Mouse (Mus musculus): ENCODE results near the gene Nup85. TPM values are rescaled to one million over a fixed set of nuclear protein-coding genes. Genes with fewer than 3 reads are reported as not detected.

The Nup85 gene
- polyA plus RNA-seq, 1 experiment from 2014 or later, result 187 TPM

GRCm38 (mm10) chr11:115631505-115631890, 67.3 kb downstream of the Nup85 start:
- H3K27me3 ChIP-seq (ENCODE audit: control insufficient read depth, insufficient read depth, low read length), result no peaks in the 10 kb centered on the region
- no peak overlapping the region for H3K9ac ChIP-seq (ENCODE audit: low read length)
- DNase-seq (ENCODE audit: low spot score) (no peak), ATAC-seq (ENCODE audit: insufficient read depth, low FRiP score, low TSS enrichment) (no peak)
- no peaks in the 10 kb centered on the region for H3K36me3 ChIP-seq (ENCODE audit: control insufficient read depth, insufficient read depth, low read length)
- 0 out of 2 replicates have a peak, but pooled peaks cover 2% of the 10 kb centered on the region for H3K4me1 ChIP-seq (ENCODE audit: control insufficient read depth, insufficient read depth, low read length)
- H3K27ac ChIP-seq (ENCODE audit: low read depth, low read length), result no peak overlapping the region
- H3K4me2 ChIP-seq (ENCODE audit: low read depth), result no peak overlapping the region
- no peak overlapping the region for H3K4me3 ChIP-seq (ENCODE audit: low read depth, low read length)
- 18% methylated on average over 3 of the region's 3 CpGs for WGBS
- H3K9me3 ChIP-seq (ENCODE audit: control insufficient read depth, low read length), result no peaks in the 10 kb centered on the region

GRCm38 (mm10) chr11:115632247-115632646, 68.0 kb downstream of the Nup85 start:
- 73% methylated on average over 7 of the region's 7 CpGs for whole genome bisulfite sequencing
- Histone ChIP-seq H3K27ac (ENCODE audit: low read depth, low read length) (no peak overlapping the region), H3K4me1 (ENCODE audit: control insufficient read depth, insufficient read depth, low read length) (0 out of 2 replicates have a peak, but pooled peaks cover under 1% of the 10 kb centered on the region), H3K9ac (ENCODE audit: low read length) (no peak overlapping the region), H3K4me3 (ENCODE audit: low read depth, low read length) (no peak overlapping the region), H3K27me3 (ENCODE audit: control insufficient read depth, insufficient read depth, low read length) (no peaks in the 10 kb centered on the region), H3K4me2 (ENCODE audit: low read depth) (no peak overlapping the region), H3K9me3 (ENCODE audit: control insufficient read depth, low read length) (no peaks in the 10 kb centered on the region), H3K36me3 (ENCODE audit: control insufficient read depth, insufficient read depth, low read length) (no peaks in the 10 kb centered on the region)
- ATAC-seq (ENCODE audit: insufficient read depth, low FRiP score, low TSS enrichment) (no peak), DNase-seq (ENCODE audit: low spot score) (no peak)

GRCm38 (mm10) chr11:115632862-115633261, 68.6 kb downstream of the Nup85 start:
- no peak for DNase-seq (ENCODE audit: low spot score)
- Histone ChIP-seq H3K4me2 (ENCODE audit: low read depth) (no peak overlapping the region), H3K27ac (ENCODE audit: low read depth, low read length) (no peak overlapping the region), H3K9ac (ENCODE audit: low read length) (no peak overlapping the region), H3K9me3 (ENCODE audit: control insufficient read depth, low read length) (no peaks in the 10 kb centered on the region), H3K4me3 (ENCODE audit: low read depth, low read length) (no peak overlapping the region), H3K4me1 (ENCODE audit: control insufficient read depth, insufficient read depth, low read length) (no peaks in the 10 kb centered on the region), H3K27me3 (ENCODE audit: control insufficient read depth, insufficient read depth, low read length) (no peaks in the 10 kb centered on the region), H3K36me3 (ENCODE audit: control insufficient read depth, insufficient read depth, low read length) (no peaks in the 10 kb centered on the region)
- no peak for ATAC-seq (ENCODE audit: insufficient read depth, low FRiP score, low TSS enrichment)
- 85% methylated on average over 10 of the region's 10 CpGs for WGBS

Other genes starting within 250 kb of the Nup85 start
- gene Ush1g, start 242.4 kb upstream of the Nup85 start, polyA plus RNA-seq (2014; fragmentation: Nextera tagmentation; extraction: Ambion mirVana), result 0.12 TPM in 1 of 2 replicates, not detected in the other
- gene Otop3, start 229.7 kb upstream of the Nup85 start, polyA plus RNA-seq (2014; fragmentation: Nextera tagmentation; extraction: Ambion mirVana), result 0.35 and 0.37 TPM in 2 replicates
- 13.1 and 16.1 TPM in 2 replicates for gene Hid1, start 196.7 kb upstream of the Nup85 start, polyA plus RNA-seq (2014; fragmentation: Nextera tagmentation; extraction: Ambion mirVana)
- 18.1 and 18.5 TPM in 2 replicates for gene Cdr2l, start 182.5 kb upstream of the Nup85 start, polyA plus RNA-seq (2014; fragmentation: Nextera tagmentation; extraction: Ambion mirVana)
- gene Mrpl58, start 160.7 kb upstream of the Nup85 start, polyA plus RNA-seq (2014; fragmentation: Nextera tagmentation; extraction: Ambion mirVana), result 221 and 230 TPM in 2 replicates
- 866 and 868 TPM in 2 replicates for gene Atp5h, start 144.5 kb upstream of the Nup85 start, polyA plus RNA-seq (2014; fragmentation: Nextera tagmentation; extraction: Ambion mirVana)
- 22.0 and 25.7 TPM in 2 replicates for gene Kctd2, start 144.3 kb upstream of the Nup85 start, polyA plus RNA-seq (2014; fragmentation: Nextera tagmentation; extraction: Ambion mirVana)
- gene Trim80, start 123.9 kb upstream of the Nup85 start, polyA plus RNA-seq (2014; fragmentation: Nextera tagmentation; extraction: Ambion mirVana), result 0.12 TPM in 1 of 2 replicates, not detected in the other
- 0.11 and 0.22 TPM in 2 replicates for gene Slc16a5, start 102.0 kb upstream of the Nup85 start, polyA plus RNA-seq (2014; fragmentation: Nextera tagmentation; extraction: Ambion mirVana)
- 7.8 and 8.3 TPM in 2 replicates for gene Armc7, start 88.8 kb upstream of the Nup85 start, polyA plus RNA-seq (2014; fragmentation: Nextera tagmentation; extraction: Ambion mirVana)
- 76.0 and 77.0 TPM in 2 replicates for gene Nt5c, start 72.6 kb upstream of the Nup85 start, polyA plus RNA-seq (2014; fragmentation: Nextera tagmentation; extraction: Ambion mirVana)
- gene Jpt1, start 50.0 kb upstream of the Nup85 start, polyA plus RNA-seq (2014; fragmentation: Nextera tagmentation; extraction: Ambion mirVana), result 870 and 877 TPM in 2 replicates
- gene Sumo2, start 28.2 kb upstream of the Nup85 start, polyA plus RNA-seq (2014; fragmentation: Nextera tagmentation; extraction: Ambion mirVana), result 1,294 and 1,337 TPM in 2 replicates
- 95.5 and 97.9 TPM in 2 replicates for gene Mrps7, start 39.5 kb downstream of the Nup85 start, polyA plus RNA-seq (2014; fragmentation: Nextera tagmentation; extraction: Ambion mirVana)
- gene Gga3, start 39.6 kb downstream of the Nup85 start, polyA plus RNA-seq (2014; fragmentation: Nextera tagmentation; extraction: Ambion mirVana), result 31.4 and 31.7 TPM in 2 replicates
- 17.1 and 17.7 TPM in 2 replicates for gene Mif4gd, start 48.5 kb downstream of the Nup85 start, polyA plus RNA-seq (2014; fragmentation: Nextera tagmentation; extraction: Ambion mirVana)
- gene Slc25a19, start 63.9 kb downstream of the Nup85 start, polyA plus RNA-seq (2014; fragmentation: Nextera tagmentation; extraction: Ambion mirVana), result 23.0 and 25.4 TPM in 2 replicates
- 86.7 and 89.8 TPM in 2 replicates for gene Grb2, start 144.2 kb downstream of the Nup85 start, polyA plus RNA-seq (2014; fragmentation: Nextera tagmentation; extraction: Ambion mirVana)
- gene Tmem94, start 201.0 kb downstream of the Nup85 start, polyA plus RNA-seq (2014; fragmentation: Nextera tagmentation; extraction: Ambion mirVana), result 18.6 and 19.0 TPM in 2 replicates
- 16.4 and 19.1 TPM in 2 replicates for gene Caskin2, start 249.2 kb downstream of the Nup85 start, polyA plus RNA-seq (2014; fragmentation: Nextera tagmentation; extraction: Ambion mirVana)